Mouse (Mus musculus) retina, adult 2 months (tissue): ENCODE results near the gene 4933411K16Rik.
"Not testable (repeated sequence)": the region's sequence is repeated elsewhere in the genome, so short reads cannot be mapped to it uniquely, and the experiment has no call there.

Source experiments
- DNase-seq: peaks from one replicate; pipeline ENCODE4 v3.0.0-alpha.2; 2012; ENCODE audit warnings: low read depth, low spot score

Gene 4933411K16Rik

GRCm38 (mm10) chr19:42079006-42079405, 27.0 kb downstream of the 4933411K16Rik start:
- no peak for DNase-seq

GRCm38 (mm10) chr19:42079950-42080349, 27.9 kb downstream of the 4933411K16Rik start:
- DNase-seq = no peak

- no peak for DNase-seq
These were observed 28.4 kb downstream of the 4933411K16Rik start for GRCm38 (mm10) chr19:42080469-42080868.

GRCm38 (mm10) chr19:42081613-42082012, 29.6 kb downstream of the 4933411K16Rik start:
- DNase-seq = not testable (repeated sequence)

- DNase-seq = no peak
These were observed 33.6 kb downstream of the 4933411K16Rik start for GRCm38 (mm10) chr19:42085690-42086089.

GRCm38 (mm10) chr19:42086166-42086565, 34.1 kb downstream of the 4933411K16Rik start, which contains the start of gene Morn4:
Gene Morn4, minus strand, starts transcription at chr19:42086357.
- peak; percentile 82 for DNase-seq

- no peak for DNase-seq
These were observed 37.2 kb downstream of the 4933411K16Rik start for GRCm38 (mm10) chr19:42089103-42089747.

GRCm38 (mm10) chr19:42089748-42090595, 37.9 kb downstream of the 4933411K16Rik start, which contains the start of gene Pi4k2a:
Gene Pi4k2a, plus strand, starts transcription at chr19:42090470.
- DNase-seq = peak; percentile 98

- no peak for DNase-seq
These were observed 38.6 kb downstream of the 4933411K16Rik start for GRCm38 (mm10) chr19:42090637-42091141.

- DNase-seq = no peak
These were observed 47.4 kb downstream of the 4933411K16Rik start for GRCm38 (mm10) chr19:42099406-42099805.
